Mouse (Mus musculus) heart, adult 2 months (tissue): ENCODE measurements around the gene Stx8. TPM values are rescaled to one million over a fixed set of nuclear protein-coding genes. Genes with fewer than 3 reads are reported as not detected.

Experiments used
- DNase-seq, 2 experiments: peaks; one replicate each; pipeline ENCODE4 v3.0.0; 2021
- H3K27ac ChIP-seq: fragments of 200-600 bp; 2 replicates; pipeline ENCODE4 v1.8.1; 2022
- H3K27me3 ChIP-seq: fragments of 200-500 bp; 2 replicates; pipeline ENCODE4 v1.6.1; 2012; ENCODE audit warnings: mild to moderate bottlenecking, low read length, inconsistent platforms, mixed read lengths; ENCODE audit not compliant: control insufficient read depth, insufficient read depth
- H3K36me3 ChIP-seq: fragments of 200-500 bp; 2 replicates; pipeline ENCODE4 v1.6.1; 2012; ENCODE audit warnings: low read length, inconsistent platforms; ENCODE audit not compliant: control insufficient read depth, insufficient read depth
- H3K4me1 ChIP-seq: fragments of 200-500 bp; 2 replicates; pipeline ENCODE4 v1.6.1; 2011; ENCODE audit warnings: low read length; ENCODE audit not compliant: control insufficient read depth, insufficient read depth
- H3K4me3 ChIP-seq: fragments of 200-600 bp; 2 replicates; pipeline ENCODE4 v1.8.1; 2022
- H3K79me2 ChIP-seq: fragments of 200-500 bp; replicated peaks from 2 replicates; pipeline ENCODE4 v1.6.1; 2012; ENCODE audit warnings: mild to moderate bottlenecking, inconsistent platforms, low read length, moderate library complexity, mixed read lengths; ENCODE audit not compliant: control insufficient read depth, insufficient read depth
- H3K9ac ChIP-seq: fragments of 200-500 bp; 2 replicates; pipeline ENCODE4 v1.6.1; 2012; ENCODE audit warnings: low read depth, mild to moderate bottlenecking, control low read depth, inconsistent platforms, low read length, mixed read lengths
- CTCF ChIP-seq: fragments of 200-600 bp; IDR thresholded peaks from 2 replicates; pipeline ENCODE4 v1.8.1; 2022; ENCODE audit warnings: antibody characterized with exemption, mild to moderate bottlenecking, moderate library complexity
- EP300 ChIP-seq: fragments of 200-500 bp; IDR thresholded peaks from 2 replicates; pipeline ENCODE4 v1.6.1; 2011; ENCODE audit warnings: low read depth, low read length, control low read depth; ENCODE audit not compliant: insufficient read depth
- POLR2A ChIP-seq: fragments of 200-500 bp; IDR thresholded peaks from 2 replicates; pipeline ENCODE4 v1.6.1; 2011; ENCODE audit warnings: mild to moderate bottlenecking, low read depth, low read length, control low read depth; ENCODE audit not compliant: insufficient read depth
- WGBS: fragments of 180-500 bp; shearing (Covaris S2); methylation state at CpG from one replicate; pipeline ENCODE4 v1.1.7; 2018; 5-methylcytosine and 5-hydroxymethylcytosine counted together
- intact Hi-C: fragments of 180-260 bp; cut with DNase I; formaldehyde crosslinking; loops from one replicate; pipeline ENCODE4 v1.15.1; 2025
- polyA plus RNA-seq: library from polyadenylated mRNA; depleted of rRNA; stranded (reverse); fragments of >200 nt; gene quantifications from 2 replicates; pipeline ENCODE4 v1.2.3, GENCODE M21; 2012
- total RNA-seq, 2 experiments: library from RNA; stranded (reverse); gene quantifications; 2 replicates each; pipeline ENCODE4 v1.2.3; 2021

The Stx8 gene
- total and polyA plus RNA-seq, 3 experiments, result 6.7 to 29.1 (median 22.6) TPM

DNA sequence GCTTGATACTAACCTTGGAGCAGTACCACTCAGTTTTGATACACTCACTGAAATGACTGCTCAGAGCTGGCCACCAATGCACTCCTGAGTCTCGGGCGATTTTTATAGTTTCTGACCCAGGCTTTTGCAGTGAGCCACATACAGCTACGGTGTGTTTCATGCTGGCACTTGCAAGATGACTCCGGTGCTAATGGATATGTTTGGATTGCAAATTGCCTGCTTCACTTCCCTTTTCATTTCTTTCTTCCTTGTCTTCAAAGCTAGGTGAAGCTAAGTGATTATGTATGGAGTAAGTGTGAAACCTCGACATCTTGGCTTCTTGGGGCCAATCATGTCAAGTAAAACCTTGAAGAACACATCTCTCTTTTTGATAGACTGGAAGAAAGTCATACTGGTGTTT, 43.4 kb downstream of the Stx8 start:
- intact Hi-C loops, result loop anchor here (5.0 to 10.0 kb wide), 3 partner anchors 105 to 203 kb away; no protein-coding TSS in a partner anchor
- H3K4me3 ChIP-seq, result no peak overlapping the region
- no peaks in the 10 kb centered on the region for H3K36me3 ChIP-seq
- H3K27ac ChIP-seq, result no peak overlapping the region
- no peaks in the 10 kb centered on the region for H3K79me2 ChIP-seq
- no peak overlapping the region for H3K9ac ChIP-seq
- DNase-seq, result no peak
- H3K27me3 ChIP-seq, result no peaks in the 10 kb centered on the region
- TF ChIP-seq CTCF (no peak), POLR2A (no peak), EP300 (no peak)
- 95% methylated on average over 5 of the region's 5 CpGs for WGBS
- no peaks in the 10 kb centered on the region for H3K4me1 ChIP-seq

DNA sequence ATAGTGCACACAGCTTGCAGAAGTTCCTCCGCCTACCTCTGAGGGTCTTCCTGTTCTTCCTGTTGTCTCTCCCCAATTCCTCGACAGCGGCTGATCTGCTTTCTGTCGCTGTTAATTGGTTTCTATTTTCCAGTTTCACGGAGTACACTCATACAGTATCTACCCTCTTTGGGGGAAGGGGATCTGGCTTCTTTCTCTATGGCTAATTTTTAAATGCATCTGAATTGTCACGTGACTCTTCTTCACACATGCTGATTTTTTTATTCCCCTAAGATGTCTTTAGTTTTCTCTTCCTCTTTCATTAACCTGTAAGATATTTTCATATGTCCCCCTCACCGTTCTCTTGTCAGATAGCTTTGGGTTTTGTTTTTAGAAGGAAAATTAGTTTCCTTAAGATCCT, 46.2 kb downstream of the Stx8 start:
- Histone ChIP-seq H3K9ac (no peak overlapping the region), H3K27me3 (no peaks in the 10 kb centered on the region), H3K4me1 (no peaks in the 10 kb centered on the region; the same call in 1 of the 2 replicates), H3K4me3 (no peak overlapping the region), H3K36me3 (no peaks in the 10 kb centered on the region), H3K79me2 (no peaks in the 10 kb centered on the region), H3K27ac (no peak overlapping the region)
- intact Hi-C loops, result no loop called here
- no peak for TF ChIP-seq CTCF
- TF ChIP-seq POLR2A, result no peak
- no peak for TF ChIP-seq EP300
- WGBS, result 78% methylated on average over 7 of the region's 7 CpGs
- no peak for DNase-seq

DNA sequence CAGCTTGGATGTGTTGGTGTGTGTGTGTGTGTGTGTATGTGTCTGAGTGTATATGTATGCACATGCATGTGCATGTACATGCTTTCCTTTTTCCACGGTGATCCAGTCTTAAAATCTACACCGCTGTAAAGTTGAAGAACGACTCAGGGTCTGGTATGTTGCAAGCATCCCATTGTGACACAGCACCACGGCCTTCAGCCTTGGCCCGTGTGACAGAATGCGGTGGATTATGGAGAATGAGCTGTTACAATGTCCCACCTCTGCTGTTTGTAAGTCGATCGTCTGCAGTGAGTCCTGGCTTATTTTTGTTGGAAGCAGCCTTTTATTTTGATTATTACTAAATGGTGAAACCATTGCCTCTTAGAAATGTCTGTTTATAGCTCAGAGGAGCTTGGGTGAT, 52.2 kb downstream of the Stx8 start:
- H3K27ac ChIP-seq, result no peak overlapping the region
- 85% methylated on average over 8 of the region's 8 CpGs for WGBS
- intact Hi-C loops, result no loop called here
- no peak for DNase-seq
- peaks cover 4% of the 10 kb centered on the region for H3K4me1 ChIP-seq
- no peak for TF ChIP-seq EP300
- no peak for TF ChIP-seq POLR2A
- no peak for TF ChIP-seq CTCF
- H3K4me3 ChIP-seq, result no peak overlapping the region
- H3K36me3 ChIP-seq, result no peaks in the 10 kb centered on the region
- H3K27me3 ChIP-seq, result no peaks in the 10 kb centered on the region
- no peaks in the 10 kb centered on the region for H3K79me2 ChIP-seq
- no peak overlapping the region for H3K9ac ChIP-seq

DNA sequence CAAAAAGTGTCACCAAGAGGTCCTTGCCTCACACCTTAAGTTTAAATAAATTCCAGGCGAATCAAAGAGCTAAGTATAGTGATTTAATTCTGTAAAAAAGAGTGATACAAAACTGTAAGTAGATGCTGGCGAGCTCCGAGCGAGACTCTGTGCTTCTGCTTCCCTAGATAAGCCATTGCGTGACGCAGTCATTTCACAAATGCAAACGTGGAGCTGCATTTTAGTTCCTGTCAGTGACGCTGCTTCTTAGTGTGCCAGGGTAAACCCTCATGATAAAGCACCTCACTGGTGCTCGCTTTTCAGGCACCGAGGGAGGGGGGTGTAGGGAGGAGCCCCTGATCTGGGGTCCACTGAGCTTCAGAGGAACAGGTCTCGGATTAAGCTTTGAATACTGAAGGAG, 53.2 kb downstream of the Stx8 start:
- Histone ChIP-seq H3K79me2 (no peaks in the 10 kb centered on the region), H3K27ac (no peak overlapping the region), H3K36me3 (no peaks in the 10 kb centered on the region), H3K4me3 (no peak overlapping the region), H3K4me1 (peaks cover 9% of the 10 kb centered on the region), H3K27me3 (no peaks in the 10 kb centered on the region), H3K9ac (no peak overlapping the region)
- TF ChIP-seq EP300 (no peak), CTCF (no peak), POLR2A (no peak)
- intact Hi-C loops, result no loop called here
- 64% methylated on average over 11 of the region's 11 CpGs for WGBS
- no peak for DNase-seq

DNA sequence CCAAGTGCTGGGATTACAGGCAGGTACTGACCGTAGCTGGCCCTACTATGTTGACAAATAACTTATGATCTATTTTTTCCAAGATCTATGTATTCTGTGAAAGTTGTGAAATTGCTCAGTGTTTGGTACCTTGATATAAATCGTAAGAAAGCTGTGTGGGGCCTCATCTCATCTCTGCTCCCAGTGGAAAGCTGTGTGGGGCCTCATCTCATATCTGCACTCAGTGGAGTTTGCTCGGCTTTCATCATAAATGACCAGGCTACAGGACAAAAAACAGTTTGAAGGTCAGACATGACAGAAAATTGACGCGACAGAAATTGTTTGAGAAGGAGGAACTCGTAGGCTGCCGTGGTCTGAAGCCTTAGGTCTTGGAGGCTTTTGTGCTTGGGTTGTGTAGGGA, 56.0 kb downstream of the Stx8 start:
- H3K79me2 ChIP-seq, result no peaks in the 10 kb centered on the region
- DNase-seq, result no peak
- H3K4me3 ChIP-seq, result no peak overlapping the region
- no peaks in the 10 kb centered on the region for H3K36me3 ChIP-seq
- no peak overlapping the region for H3K27ac ChIP-seq
- H3K27me3 ChIP-seq, result no peaks in the 10 kb centered on the region
- 96% methylated on average over 7 of the region's 7 CpGs for WGBS
- intact Hi-C loops, result no loop called here
- no peak overlapping the region for H3K9ac ChIP-seq
- no peak for TF ChIP-seq POLR2A
- no peak for TF ChIP-seq EP300
- TF ChIP-seq CTCF, result no peak
- H3K4me1 ChIP-seq, result peaks cover 9% of the 10 kb centered on the region

DNA sequence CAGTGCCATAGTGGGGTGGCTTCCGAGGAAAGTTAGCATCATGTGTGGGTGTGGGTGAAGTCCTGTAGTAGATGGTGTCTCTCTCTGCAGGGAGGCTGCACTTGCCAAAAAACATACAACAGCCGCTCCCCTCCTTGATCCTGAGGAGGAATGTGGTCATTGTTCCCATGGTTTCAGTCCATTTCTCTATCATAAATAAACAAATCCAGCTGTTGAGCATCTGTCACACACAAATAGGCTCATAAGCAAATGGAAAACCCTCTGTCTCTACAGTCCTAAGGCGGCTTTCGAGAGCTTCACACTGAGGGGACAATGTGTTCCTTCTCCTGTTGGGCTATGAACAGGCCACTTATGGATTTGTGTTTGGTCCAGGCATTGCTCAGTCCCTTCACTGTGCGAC, 56.9 kb downstream of the Stx8 start:
- DNase-seq, result peak in 1 of 2 experiments; percentile 31

More for the DNA sequence above, 56.9 kb downstream of the Stx8 start:
- no peaks in the 10 kb centered on the region for H3K27me3 ChIP-seq
- H3K9ac ChIP-seq, result no peak overlapping the region
- 56% methylated on average over 5 of the region's 5 CpGs for WGBS
- peaks cover 9% of the 10 kb centered on the region for H3K4me1 ChIP-seq
- no peak for TF ChIP-seq POLR2A
- no peak for TF ChIP-seq CTCF
- no peaks in the 10 kb centered on the region for H3K79me2 ChIP-seq
- intact Hi-C loops, result no loop called here
- peak overlapping the region; percentile 48 for H3K27ac ChIP-seq
- no peak overlapping the region for H3K4me3 ChIP-seq
- H3K36me3 ChIP-seq, result no peaks in the 10 kb centered on the region
